Mouse (Mus musculus) urinary bladder, postnatal 36 days (tissue): Measurements from ENCODE around the gene Capn1.
A peak's percentile ranks its signal among the peaks of the same experiment; 100 is the strongest.

Experiments
- DNase-seq, 2 experiments: peaks; one replicate each; pipeline ENCODE4 v3.0.0; 2022; ENCODE audit warnings: low spot score in 2 of 2, mixed read lengths in 1 of 2

Capn1 gene

DNA sequence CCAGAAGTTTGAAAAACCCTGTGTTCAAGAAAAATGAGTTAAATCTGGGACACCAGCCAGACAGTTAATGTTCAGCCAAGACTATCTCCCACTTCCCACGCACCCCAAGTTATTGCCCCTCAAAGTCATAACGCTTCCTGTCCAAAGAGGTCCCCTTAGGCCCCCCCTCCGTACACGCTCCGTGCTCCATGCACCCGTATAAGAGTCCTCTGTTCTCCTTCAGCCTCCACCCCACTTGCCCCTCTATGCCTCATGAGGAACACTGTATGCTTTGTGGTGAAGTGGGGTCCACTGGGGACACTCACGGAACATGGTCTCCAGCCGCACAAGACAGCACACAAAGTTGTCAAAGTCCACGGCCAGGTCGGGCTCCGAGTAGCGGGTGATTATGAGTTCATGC, 25.7 kb downstream of the Capn1 start:
- no peak for DNase-seq

DNA sequence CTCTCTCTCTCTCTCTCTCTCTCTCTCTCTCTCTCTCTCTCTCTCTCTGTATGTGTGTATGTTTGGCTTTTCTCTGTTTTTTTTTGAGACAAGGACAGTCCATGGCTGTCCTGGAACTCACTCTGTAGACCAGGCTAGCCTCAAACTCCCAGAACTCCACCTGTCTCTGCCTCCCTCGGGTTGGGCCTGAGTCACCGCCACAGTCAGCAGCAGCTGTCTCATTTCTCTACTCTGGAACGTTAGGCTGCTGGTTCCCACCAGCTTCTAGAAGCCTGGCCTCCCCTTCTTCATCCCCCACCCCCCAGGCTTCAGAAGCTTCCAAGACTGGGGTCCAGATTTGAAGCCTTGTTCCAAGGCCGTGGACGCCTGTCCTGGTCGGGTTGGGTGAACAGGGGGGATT, 26.1 kb downstream of the Capn1 start:
- no peak for DNase-seq

DNA sequence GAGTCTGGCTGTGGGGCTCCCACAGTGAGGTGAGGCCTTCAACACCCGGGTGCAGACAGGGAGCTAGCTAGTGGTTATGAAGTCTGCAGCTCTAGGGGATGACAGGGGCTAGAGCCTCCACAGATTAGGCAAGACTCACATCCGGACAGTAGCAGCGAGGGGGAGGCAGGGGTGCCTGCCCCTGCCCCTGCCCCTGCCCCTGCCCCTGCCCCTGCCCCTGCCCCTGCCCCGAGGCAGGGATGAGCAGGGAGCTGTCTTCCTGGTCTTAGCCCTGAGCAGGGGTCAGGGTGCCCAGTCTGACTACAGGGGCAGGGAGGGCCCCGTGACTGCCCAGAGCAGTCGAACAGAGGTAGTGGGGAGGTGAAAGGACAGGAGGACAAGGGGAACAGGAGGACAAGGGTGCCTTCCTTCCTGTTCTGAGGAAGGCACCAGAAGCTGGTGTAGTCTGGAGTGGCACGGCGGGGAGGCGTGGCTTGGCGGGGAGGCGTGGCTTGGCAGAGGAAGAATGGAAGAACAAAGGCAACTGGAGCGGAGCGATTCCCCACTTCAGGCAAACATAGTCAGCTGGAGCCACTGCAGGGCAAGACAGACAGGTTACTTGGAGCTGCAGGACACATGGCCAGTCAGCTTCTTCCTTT, 26.8 kb downstream of the Capn1 start:
- peak; percentile 85 to 90 for DNase-seq

DNA sequence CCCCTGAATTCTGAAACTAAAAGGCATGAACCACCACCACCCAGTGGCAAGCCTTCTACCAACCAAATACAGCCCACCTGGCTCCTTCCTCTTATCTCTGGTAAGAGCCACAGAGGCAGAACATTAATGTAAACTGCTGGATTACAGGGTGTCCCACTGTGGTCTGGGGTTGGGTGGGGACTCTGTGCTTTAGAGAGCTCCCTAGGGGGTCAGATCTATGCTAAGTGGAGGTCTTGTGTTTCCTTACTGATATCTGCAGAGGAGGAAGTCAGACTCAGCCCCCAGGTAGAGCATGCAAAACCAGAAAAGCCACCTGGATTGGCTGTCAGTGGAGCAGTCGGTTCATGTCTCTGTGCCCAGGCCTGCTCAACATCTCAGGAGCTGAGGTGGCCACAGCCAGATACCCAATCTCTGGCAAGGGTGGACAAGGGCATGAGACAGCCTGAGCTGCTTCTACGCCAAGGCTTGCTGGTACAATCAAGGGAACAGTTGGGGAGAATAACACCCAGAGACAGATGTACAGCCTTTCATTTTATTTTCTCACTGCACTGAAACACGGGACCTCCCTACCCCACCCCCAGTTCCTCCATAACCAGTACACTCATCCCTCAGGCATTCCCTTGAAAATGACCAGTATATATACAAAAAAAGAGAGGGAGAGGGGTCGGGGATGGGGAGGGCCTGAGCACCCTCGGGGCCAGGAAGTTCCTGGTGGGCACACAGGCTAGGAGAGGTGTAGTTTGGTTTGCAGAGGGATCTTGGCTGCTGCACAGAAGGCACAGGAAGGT, 27.5 kb downstream of the Capn1 start:
- DNase-seq, result peak in 1 of 2 experiments; percentile 59

DNA sequence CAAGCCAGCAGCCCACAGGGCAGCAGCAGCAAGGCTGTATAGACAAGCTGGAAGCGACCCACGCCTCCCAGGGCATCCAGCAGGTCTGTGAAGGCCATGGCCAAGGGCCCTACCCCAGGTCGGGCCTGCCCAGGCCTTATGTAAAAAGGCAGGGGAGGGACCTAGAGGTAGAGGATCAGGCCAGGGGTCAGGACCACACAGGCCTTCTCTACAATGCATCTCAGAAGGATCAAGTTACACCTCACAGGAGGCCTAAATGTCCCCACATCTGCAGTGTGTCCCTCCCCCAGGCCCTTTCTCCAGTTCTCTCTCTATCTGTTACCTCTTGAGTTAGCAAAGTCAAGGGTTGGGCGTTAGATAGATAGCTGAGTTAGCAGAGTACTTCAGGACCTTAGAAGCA, 29.7 kb downstream of the Capn1 start, which contains the start of gene Slc22a20:
Gene Slc22a20, minus strand, starts transcription at position 101 of the 400 bp plus-strand sequence.
- no peak for DNase-seq

DNA sequence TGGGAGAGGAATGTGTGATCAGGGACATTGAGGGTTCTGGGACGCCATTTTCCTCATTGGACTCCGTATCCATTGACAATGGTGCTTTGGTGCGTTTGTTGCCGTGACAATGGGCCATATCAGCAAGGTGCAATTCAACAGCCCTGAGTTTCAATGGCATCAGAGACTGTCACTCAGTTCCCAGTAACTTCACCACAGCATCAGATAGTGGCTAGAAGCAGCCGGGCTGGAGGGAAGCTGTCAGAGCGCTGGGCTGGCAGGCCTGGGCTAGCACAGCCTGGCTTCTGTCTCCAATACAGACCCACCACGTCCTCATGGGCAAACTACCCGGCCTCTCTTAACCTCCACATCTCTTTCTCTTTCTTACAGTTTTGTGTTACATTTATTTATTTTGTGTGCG, 35.2 kb downstream of the Capn1 start:
- no peak for DNase-seq

DNA sequence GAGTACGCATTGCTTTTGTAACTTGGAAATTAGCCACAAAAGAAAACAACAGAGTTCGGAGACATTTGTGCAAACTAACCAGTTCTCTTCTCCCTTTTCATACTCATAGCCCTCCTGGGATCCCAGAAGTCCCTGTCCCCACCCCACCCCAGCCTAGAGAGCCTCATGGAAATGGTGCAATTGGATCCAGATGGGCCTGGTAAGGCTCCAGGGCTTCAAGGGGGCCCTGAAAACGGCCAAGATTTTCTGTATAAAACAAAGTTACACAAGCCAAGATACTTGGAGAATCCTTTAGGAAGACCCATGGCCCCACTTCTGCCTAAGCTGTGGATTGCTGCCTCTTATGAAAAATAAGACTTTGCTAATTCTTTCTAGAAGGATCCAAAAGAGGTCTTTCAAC, 38.0 kb downstream of the Capn1 start:
- no peak for DNase-seq

DNA sequence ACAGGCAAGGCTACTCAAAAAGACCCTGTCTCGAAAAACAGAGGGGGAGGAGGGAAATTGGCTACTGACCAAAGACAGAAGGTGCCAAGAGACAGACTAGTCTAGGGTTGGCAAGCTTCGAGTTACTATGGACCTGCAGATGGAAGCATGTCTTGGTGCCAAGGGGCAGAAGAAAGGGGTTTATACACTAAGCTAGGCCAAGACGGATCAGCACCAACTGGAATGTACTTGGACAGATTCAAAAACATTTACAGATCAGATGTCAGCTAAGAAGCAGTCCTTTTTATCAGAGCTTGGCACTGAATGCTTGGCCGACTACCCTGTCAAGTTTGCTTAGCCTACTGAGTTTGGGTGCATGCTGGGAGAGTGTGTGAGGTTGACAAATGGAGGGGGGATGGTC, 40.0 kb downstream of the Capn1 start:
- DNase-seq, result no peak

DNA sequence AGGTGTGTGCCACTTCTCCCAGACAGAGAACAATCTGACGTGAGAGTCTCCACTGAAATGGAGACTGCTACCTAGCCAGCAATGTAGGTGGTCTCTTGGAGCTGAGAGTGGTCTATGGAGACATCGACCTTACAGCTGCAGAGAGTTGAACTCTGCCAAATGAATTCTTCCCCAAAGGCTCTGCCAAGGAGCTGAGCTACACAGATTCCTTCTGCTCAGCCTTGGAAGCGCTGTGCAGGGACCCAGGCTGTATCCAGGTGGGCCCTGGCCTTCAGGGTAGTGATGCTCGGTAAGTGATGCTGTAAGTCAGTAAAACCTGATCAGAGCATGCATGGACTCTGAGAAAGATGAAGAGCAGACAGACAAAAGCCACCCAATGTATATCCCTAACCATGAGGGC, 40.6 kb downstream of the Capn1 start:
- no peak for DNase-seq

DNA sequence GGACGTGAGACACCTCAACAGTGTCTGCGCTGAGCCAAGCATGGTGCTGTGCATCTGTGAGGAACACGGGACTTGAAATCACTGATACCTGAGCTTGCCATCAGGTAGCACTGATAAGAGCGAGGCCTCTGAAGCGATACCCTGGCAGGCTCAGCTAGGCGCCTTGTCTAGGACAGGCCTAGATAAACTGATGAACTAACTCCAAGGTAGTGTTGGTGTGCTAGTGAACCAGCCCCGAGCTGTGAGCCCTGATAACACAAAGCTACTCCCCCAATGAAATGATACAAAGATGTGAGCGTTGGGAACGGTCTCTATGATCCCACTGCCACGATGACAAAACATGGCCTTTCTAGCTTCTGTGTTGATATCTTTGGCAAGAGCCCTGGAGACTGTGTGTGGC, 48.0 kb downstream of the Capn1 start:
- no peak for DNase-seq

DNA sequence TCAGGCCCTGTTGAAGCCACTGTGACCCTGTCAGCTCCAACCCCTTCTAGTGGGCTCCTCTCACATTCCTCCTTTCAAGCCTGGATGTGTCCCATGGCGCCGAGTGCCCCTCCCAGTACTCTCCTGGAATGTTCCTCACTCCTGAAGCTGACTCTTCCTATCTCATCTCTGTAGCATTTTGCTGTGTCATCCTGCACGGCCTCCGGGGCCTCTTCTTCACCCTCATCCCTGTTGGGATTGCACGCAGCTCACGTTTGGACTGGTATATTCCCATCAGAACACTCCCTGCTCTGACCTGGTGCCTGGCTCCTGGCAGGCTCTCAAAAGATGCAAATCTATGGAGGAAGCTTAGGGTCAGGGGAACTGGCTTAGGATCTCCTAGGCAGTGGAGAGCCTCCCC, 48.9 kb downstream of the Capn1 start:
- peak in 1 of 2 experiments; percentile 60 for DNase-seq

DNA sequence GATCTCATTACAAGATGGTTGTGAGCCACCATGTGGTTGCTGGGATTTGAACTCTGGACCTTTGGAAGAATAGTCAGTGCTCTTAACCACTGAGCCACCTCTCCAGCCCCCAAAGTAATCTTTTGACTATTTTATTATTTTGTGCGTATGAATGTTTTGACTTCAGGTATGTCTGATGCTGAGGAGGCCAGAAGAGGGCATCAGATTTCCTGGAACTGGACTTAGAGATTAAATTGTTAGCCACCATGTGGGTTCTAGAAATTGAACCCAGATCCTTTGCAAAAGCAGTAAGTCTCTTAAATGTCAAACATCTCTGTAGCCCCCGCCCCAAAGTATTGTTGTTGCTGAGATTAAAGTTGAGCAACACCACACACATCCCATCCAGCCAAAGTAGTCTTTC, 49.8 kb downstream of the Capn1 start:
- no peak for DNase-seq

DNA sequence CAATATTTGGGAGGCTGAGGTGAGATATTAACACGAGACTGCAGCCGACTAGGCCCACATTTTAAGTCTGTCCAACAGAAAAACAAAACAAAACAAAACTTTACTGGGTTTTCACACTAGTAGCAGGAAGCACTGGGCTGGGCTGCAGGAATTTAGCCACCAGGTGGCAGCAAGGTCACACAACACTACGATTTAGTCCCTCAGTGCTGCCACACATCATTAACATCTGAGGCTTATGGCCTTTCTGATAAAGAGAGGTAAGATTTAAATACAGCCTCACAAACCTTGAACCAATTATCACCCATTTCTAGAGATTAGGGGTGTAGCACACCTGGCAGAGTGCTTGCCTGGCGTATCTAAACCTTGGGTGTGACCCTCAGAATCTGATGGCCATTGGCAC, 50.4 kb downstream of the Capn1 start:
- DNase-seq, result peak in 1 of 2 experiments; percentile 79

DNA sequence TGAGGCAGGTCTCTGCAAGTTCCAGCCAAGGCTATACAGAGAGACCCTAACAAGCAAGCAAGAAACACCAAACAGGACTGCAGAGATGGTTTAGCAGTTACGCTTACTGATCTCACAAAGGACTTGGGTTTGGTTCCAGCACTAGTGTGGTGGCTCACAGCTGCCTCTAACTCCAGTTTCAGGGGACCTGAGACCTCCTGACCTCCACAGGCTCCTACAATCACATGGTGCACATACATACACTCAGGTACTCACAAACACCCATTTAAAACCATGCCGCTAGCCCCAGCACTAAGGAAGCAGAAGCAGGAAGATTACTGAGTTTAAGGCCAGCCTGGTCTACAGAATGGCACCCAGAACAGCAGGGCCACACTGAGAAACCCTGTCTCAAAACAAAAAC, 50.9 kb downstream of the Capn1 start:
- no peak for DNase-seq

DNA sequence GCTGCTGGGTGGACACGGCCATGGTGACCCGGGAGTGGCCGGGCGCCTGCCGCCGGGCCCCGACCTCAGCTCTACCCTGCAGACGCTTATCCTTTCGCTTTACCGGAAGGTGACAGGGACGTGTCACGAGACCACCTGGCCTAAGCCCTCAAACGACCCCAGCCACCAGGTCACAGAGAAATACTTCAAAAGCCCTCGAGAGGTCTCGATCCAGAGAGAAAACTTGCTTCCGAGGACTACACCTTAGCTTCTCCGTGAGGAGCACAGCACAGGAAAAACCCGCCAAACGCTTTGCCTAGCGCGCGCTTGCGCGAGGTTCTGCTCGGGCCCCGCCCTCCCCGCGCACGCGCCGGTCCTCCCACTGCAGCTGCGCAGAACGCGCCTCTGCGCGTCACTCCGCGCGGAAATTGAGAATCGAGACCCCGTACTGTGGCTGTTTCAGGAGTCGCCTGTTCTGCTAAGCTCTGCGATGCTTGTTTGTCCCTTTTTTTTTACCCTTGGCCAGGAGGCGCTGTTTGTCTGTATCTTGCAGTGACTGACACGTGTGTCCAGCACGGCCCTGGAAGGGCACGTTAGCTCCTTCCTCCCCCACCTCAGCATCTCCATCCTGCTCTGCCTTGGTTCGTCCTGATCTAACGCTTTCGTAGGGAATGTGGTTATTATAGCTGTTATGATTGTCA, 51.7 kb downstream of the Capn1 start, which contains the start of gene Pola2:
Gene Pola2, minus strand, starts transcription at position 320 of the 680 bp plus-strand sequence.
- DNase-seq, result peak; percentile 84 to 88

DNA sequence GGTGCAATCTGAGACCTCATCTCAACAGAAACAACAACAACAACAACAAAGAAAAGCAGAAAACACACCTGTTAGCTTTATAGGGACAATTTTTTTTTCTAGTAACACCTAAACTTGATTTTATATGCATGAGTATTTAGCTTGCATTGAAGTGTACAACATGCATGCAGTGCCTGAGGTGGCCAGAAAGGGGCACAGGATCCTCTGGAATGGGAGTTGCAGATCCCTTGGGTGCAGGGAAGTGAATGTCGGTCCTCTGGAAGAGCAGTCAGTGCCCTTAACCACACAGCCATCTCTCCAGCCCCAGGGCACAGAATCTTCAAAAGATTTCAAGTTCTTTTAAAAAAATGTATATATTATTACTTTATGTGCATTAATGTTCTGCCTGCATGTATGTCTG, 53.0 kb downstream of the Capn1 start:
- DNase-seq, result no peak

DNA sequence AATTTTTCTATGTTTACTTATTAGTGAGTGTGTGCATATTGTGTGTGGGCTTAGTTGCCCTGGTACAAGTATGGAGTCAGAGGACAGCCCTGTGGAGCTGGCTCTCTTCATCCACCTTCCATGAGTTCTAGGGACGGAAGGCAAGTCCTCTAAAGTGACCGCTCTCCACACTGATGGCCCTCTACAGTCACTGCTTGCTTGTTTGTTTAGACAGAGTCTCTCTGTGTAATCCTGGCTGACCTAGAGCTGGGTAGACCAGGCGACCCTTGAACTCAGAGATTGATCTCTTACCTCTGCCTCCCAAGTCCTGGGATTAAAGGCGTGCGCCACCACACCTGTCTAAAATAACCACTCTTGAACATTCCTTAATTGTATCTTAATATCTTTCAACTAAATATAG, 58.3 kb downstream of the Capn1 start:
- no peak for DNase-seq

DNA sequence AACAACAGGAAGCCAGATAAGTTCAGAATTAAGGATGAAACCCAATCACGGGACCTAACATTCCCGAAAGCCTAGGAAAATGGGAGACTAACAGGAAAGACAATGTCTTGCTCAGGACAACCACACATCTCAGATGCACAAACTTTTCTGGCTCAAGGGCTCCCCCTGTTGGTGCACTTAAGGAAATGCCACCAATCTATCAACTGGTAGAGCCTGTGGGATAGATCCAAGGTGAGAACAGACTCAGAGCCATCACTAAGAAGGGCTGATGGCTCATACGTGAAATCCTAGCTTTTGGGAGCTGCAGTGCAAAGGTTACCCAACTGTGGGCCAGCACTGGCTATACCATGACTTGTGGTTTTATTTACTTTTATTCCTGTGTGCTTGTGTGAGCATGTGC, 59.0 kb downstream of the Capn1 start:
- DNase-seq, result peak; percentile 81 to 86

DNA sequence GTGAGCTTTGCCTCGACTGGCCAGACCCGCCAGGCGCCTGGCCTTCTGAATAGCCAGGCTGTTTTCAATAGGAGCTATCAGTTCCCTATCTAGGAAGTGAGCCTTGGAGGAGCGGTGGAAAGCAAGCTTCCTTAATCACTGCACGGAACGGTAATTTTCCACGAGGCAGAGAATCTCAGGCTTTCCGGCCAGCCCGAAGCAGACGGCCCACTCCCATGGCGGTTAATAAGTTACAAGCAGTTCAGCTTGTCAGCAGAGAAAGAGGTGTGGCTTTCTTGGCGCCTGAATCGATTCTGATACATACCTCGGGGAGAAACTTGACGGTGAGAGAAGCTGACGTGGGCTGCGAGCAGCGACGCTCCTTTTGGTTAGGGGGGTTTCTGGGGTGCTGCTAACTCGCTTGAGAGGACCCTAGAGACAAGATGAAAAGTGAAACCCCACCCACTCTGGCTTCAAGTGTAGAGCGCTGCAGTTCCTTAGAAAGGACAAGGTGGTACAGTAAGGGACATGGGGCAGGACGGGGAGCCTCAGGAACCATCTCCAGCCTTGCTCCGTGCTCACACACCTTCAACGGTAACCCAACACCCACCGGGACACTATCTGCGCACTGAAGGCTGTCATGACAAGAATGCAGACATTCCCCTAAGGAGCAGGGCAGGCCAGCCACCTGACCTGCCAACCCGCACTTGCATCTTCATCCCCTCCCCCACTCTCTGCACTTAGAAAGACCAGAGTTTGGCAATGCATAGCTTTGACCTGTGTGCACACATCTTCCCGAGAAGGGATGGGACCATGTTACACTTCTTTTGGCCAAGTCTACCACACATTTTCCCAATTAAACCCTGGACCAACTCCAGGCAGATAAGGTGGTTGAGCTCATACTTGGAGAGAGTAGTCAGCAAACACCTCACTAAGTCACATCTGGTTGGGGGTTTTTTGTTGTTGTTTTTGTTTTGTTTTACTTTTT, 59.7 kb downstream of the Capn1 start:
- peak; percentile 66 to 67 for DNase-seq

DNA sequence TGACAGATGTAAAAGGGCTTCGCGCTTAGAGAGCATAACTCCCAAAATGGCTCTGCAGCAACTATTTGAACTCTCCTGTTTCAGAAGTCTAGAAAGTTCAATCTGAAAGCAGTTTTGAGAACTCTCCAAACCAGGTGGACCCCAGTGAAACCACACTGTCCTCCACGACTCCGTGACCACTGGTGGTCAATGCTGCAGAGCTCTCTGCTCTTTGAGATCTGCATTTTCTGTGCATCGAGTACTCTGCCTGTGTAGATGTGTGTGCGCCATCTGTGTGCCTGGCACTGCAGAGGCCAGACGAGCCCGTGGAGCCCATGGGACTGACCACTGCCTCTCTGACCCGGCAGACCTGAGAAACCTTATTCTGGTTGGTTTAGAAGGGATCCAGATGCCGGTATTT, 60.8 kb downstream of the Capn1 start:
- no peak for DNase-seq

DNA sequence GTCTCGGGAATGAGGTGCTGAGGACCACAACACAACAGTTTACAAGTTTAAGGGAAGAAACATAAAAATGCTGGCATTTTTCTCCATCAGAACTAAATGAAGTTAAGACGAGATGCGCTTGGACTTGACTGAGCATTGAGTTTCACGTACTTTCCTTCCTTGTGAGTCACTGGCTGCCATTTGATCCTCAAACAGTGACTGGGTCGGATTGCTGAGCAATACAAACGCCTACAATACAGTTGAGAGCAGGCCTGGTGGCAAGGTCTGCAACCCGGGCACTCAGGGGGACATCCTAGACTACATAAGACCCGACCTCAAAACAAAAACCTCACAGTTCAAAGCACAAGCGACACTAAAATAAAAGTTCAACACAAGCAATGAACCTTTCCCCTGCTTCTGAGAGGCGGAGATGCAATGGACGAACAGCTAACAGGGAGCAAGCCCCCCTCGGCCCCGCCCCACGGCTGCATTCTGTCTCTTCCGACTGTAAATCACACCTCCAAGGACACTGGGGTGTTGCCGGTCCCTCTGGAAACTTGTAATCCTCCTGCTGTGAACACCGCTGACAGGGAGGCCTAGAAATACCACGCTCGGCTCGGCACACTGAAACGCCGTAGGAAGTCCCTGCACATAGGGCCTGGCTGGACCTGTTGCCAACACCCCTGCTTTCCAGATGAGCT, 61.5 kb downstream of the Capn1 start:
- DNase-seq, result no peak
